Mouse (Mus musculus) forebrain, embryonic 12.5 days (tissue): ENCODE measurements around the gene Olfr137. TPM values are rescaled to one million over a fixed set of nuclear protein-coding genes. Genes with fewer than 3 reads are reported as not detected.

ENCODE experiments used
- ATAC-seq: fragments of 200-750 bp; cut with Nextera tagmentation; 2 replicates; pipeline ENCODE4 v1.8.0; 2017; ENCODE audit warnings: moderate TSS enrichment; ENCODE audit not compliant: low FRiP score
- H3K27ac ChIP-seq: fragments of 300-500 bp; sonication (generic); 2 replicates; pipeline ENCODE4 v1.5.1; 2016; ENCODE audit warnings: mild to moderate bottlenecking
- H3K27me3 ChIP-seq: fragments of 300-500 bp; sonication (generic); 2 replicates; pipeline ENCODE4 v1.6.1; 2016; ENCODE audit warnings: mild to moderate bottlenecking
- H3K36me3 ChIP-seq: fragments of 300-500 bp; sonication (generic); replicated peaks from 2 replicates; pipeline ENCODE4 v1.6.1; 2016; ENCODE audit warnings: mild to moderate bottlenecking
- H3K4me1 ChIP-seq: fragments of 300-500 bp; sonication (generic); 2 replicates; pipeline ENCODE4 v1.6.1; 2016
- H3K4me2 ChIP-seq: fragments of 300-500 bp; sonication (generic); 2 replicates; pipeline ENCODE4 v1.6.1; 2016; ENCODE audit warnings: mild to moderate bottlenecking, moderate library complexity
- H3K4me3 ChIP-seq: fragments of 300-500 bp; sonication (generic); replicated peaks from 2 replicates; pipeline ENCODE4 v1.5.1; 2016; ENCODE audit warnings: mild to moderate bottlenecking
- H3K9ac ChIP-seq: fragments of 300-500 bp; sonication (generic); 2 replicates; pipeline ENCODE4 v1.6.1; 2016; ENCODE audit warnings: mild to moderate bottlenecking
- H3K9me3 ChIP-seq: fragments of 300-500 bp; sonication (generic); 2 replicates; pipeline ENCODE4 v1.6.1; 2016
- WGBS: fragments of 180-500 bp; shearing (Covaris S2); methylation state at CpG from one replicate; pipeline ENCODE4 v1.1.7; 2016; 5-methylcytosine and 5-hydroxymethylcytosine counted together
- polyA plus RNA-seq: library from polyadenylated mRNA; unstranded; fragments of >200 nt; fragmentation: Nextera tagmentation; extraction: Ambion mirVana; gene quantifications from 2 replicates; pipeline ENCODE4 v1.2.1, GENCODE M21; 2016

The Olfr137 gene
- not detected in 2 replicates for polyA plus RNA-seq

- Histone ChIP-seq H3K9ac (no peak within 1 kb of the TSS), H3K36me3 (no peaks in the 10 kb centered on the region), H3K4me3 (no peak within 1 kb of the TSS), H3K27ac (no peak within 1 kb of the TSS), H3K9me3 (peaks cover 4% of the 10 kb centered on the region; the same call in 1 of the 2 replicates), H3K4me2 (no peak within 1 kb of the TSS), H3K27me3 (no peaks in the 10 kb centered on the region), H3K4me1 (no peaks in the 10 kb centered on the region)
- ATAC-seq = no peak
These were observed at the start of gene Olfr137 for GRCm38 (mm10) chr17:38307470-38307869. Olfr137 (minus strand) TSS chr17:38307570.

GRCm38 (mm10) chr17:38329531-38329930, 22.2 kb upstream of the Olfr137 start, which contains the start of gene Olfr136:
Olfr136 (plus strand) TSS chr17:38329831.
- ATAC-seq = no peak
- Histone ChIP-seq H3K4me2 (no peak within 1 kb of the TSS), H3K27me3 (no peaks in the 10 kb centered on the region), H3K4me1 (no peaks in the 10 kb centered on the region), H3K9ac (no peak within 1 kb of the TSS), H3K9me3 (0 out of 2 replicates have a peak, but pooled peaks cover 3% of the 10 kb centered on the region), H3K4me3 (no peak within 1 kb of the TSS), H3K27ac (no peak within 1 kb of the TSS), H3K36me3 (no peaks in the 10 kb centered on the region)

DNA sequence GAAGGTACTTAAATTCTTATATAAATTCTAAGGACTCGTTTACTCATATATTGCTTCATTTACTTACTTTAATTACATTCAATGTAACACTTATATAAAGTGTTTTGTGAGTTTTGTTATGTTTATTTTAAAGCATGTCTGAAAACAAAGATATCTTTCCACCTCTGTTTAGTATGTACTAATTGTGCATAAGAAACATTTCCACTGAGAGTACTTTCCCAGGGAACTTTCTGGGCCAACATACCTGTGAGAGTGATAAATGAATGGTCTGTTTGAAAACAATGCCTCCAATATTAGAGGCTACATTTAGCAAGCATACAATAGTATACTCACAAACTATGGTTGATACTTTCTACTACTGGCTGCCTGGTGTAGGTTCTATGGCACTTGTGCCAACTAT, 46.6 kb downstream of the Olfr137 start, which contains the start of gene Olfr138:
Olfr138 (plus strand) TSS at position 301 of the 400 bp plus-strand sequence.
- Histone ChIP-seq H3K9me3 (0 out of 2 replicates have a peak, but pooled peaks cover 5% of the 10 kb centered on the region), H3K4me1 (no peaks in the 10 kb centered on the region), H3K27ac (no peak within 1 kb of the TSS), H3K4me3 (no peak within 1 kb of the TSS), H3K4me2 (no peak within 1 kb of the TSS), H3K27me3 (no peaks in the 10 kb centered on the region), H3K9ac (no peak within 1 kb of the TSS), H3K36me3 (no peaks in the 10 kb centered on the region)
- 55% methylated on average over 1 of the region's 1 CpGs for WGBS
- ATAC-seq = no peak

Other genes starting within 250 kb of the Olfr137 start
- gene Olfr129, start 247.5 kb downstream of the Olfr137 start, polyA plus RNA-seq = 0.05 TPM in 1 of 2 replicates, not detected in the other
- not detected in 2 replicates for gene Olfr130, start 243.6 kb downstream of the Olfr137 start, polyA plus RNA-seq
- gene Olfr131, start 218.9 kb downstream of the Olfr137 start, polyA plus RNA-seq = not detected in 2 replicates
- gene Olfr132, start 173.0 kb downstream of the Olfr137 start, polyA plus RNA-seq = not detected in 2 replicates
- gene Olfr133, start 162.3 kb downstream of the Olfr137 start, polyA plus RNA-seq = not detected in 2 replicates
- not detected in 2 replicates for gene Olfr134, start 136.2 kb downstream of the Olfr137 start, polyA plus RNA-seq
- gene Olfr135, start 103.2 kb downstream of the Olfr137 start, polyA plus RNA-seq = not detected in 2 replicates
- not detected in 2 replicates for gene Olfr138, start 46.5 kb downstream of the Olfr137 start, polyA plus RNA-seq
- gene Olfr136, start 22.3 kb upstream of the Olfr137 start, polyA plus RNA-seq = not detected in 2 replicates
- gene Esp36, start 112.6 kb upstream of the Olfr137 start, polyA plus RNA-seq = not detected in 2 replicates
- gene Esp34, start 246.6 kb upstream of the Olfr137 start, polyA plus RNA-seq = not detected in 2 replicates